Mouse (Mus musculus): ENCODE results near the gene Gm21704. TPM values are rescaled to one million over a fixed set of nuclear protein-coding genes. Genes with fewer than 3 reads are reported as not detected.

Gm21704 gene
- polyA plus RNA-seq (2017; shearing (Covaris generic)): not detected

GRCm38 (mm10) chrY:3410067-3410466 lies at the start of gene Gm21704, which contains the start of gene Gm21708:
Gene Gm21704, minus strand, starts transcription at chrY:3410167.
Gene Gm21708, minus strand, starts transcription at chrY:3410167.

GRCm38 (mm10) chrY:3345229-3345628 lies 64.7 kb downstream of the Gm21704 start, which contains the start of gene Gm21693:
Gene Gm21693, minus strand, starts transcription at chrY:3345329.

Other genes with a start within 250 kb of the Gm21704 start
- gene Gm21677, start 103.7 kb downstream of the Gm21704 start, polyA plus RNA-seq (2017; shearing (Covaris generic)): not detected
- gene Gm21693, start 64.8 kb downstream of the Gm21704 start, polyA plus RNA-seq (2017; shearing (Covaris generic)): not detected
- gene Gm21708, start within 50 bp of the Gm21704 start, polyA plus RNA-seq (2017; shearing (Covaris generic)): not detected